Mouse (Mus musculus): Measurements from ENCODE around the gene Pcp4.
"Not testable (repeated sequence)": the region's sequence is repeated elsewhere in the genome, so short reads cannot be mapped to it uniquely, and the experiment has no call there.

Gene Pcp4

DNA sequence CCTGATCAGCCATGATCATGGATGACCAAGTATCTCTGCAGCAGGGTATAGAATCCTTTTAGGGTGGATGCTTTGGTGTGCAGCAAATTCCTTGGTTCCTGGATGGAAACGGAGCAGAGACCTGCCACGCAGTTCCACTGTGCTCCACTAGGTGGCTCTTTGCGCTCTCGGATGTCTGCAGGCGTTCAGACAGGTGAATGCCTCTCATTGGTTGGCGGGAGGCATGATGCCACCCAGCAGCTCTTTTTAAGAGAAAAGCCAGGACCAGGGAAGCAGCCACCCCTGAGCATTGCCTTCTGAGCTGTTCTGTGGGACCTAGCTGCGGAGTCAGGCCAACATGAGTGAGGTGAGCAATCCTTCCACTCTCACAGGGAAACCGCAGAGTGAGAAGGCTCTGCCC, at the start of gene Pcp4:
Pcp4 (plus strand) TSS at position 162 of the 400 bp plus-strand sequence.
- peak; percentile 57 for DNase-seq

DNA sequence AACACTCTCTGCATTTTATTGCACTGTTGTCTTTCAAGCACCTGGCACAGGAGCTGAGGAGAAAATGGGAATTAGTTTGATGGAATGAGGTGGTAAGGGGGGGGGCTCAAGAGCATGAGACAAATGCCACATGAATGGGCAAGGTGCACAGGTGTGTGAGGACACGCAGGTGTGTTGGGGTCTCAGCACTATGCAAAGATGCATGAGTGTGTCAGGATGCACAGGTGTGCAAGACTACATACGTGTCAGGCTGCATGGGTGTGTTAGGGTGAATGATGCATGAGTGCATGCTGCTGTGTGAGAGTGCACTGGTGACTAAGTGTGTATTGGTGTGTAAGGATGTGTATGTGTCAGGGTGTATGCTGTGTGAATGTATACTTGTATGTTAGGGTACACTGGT, 42.4 kb upstream of the Pcp4 start:
- DNase-seq: no peak

DNA sequence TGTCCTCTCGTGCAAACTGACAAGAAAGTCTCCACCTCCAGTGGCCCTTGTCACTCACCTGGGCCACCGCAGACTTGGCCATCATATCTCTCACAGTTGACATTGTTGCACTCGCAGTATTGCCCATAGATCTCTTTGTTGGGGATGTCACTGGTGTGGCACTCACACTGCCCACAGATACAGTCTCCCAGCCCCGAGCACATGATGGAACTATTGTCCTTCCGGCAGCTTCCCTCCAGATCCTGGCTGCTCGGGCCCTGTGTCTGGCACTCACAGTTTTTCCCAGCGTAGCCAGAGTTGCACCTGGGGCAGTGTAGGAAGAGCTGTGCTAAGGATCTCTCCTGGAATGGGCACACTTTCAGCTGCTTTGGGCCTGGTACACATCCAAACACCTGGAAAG, 40.7 kb upstream of the Pcp4 start:
- DNase-seq: no peak

DNA sequence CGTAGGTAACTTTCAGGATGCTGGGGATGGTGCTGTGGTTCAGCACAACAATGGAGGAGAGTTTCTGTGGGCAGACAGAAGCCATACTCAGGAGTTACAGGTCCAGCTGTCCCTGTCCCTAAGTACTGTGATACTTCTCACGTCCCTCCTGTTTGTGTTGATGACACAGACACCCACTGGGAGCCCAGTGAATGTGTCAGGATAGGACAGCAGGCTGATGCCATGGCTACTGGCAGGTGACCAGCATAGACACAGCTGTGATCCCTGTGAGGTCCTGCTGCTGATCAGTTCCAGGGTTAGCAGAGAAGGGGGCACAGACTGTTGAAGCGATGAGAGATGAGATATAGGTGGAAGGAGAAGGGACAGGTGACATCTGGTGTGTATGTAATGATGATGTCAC, 38.4 kb upstream of the Pcp4 start:
- DNase-seq: no peak

DNA sequence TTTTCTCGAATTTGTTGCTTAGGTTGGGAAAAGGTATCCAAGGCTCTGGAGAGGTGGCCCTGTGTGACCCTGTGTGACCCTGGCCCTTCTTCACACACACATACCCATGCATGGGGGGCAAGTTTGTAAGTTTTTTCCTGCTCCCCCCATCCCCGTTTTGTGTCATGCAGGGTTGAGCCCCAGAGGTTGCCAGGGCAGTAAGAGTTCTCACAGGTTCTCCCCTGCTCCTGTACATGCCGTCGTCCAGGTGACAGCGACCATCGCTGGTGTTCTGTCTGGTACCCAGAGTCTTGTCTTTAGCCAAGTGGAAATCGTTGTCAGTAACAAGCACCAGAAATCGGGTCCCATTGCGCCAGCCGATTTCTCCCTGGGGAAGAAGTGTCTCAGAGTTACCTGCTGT, 34.1 kb upstream of the Pcp4 start:
- DNase-seq: no peak

DNA sequence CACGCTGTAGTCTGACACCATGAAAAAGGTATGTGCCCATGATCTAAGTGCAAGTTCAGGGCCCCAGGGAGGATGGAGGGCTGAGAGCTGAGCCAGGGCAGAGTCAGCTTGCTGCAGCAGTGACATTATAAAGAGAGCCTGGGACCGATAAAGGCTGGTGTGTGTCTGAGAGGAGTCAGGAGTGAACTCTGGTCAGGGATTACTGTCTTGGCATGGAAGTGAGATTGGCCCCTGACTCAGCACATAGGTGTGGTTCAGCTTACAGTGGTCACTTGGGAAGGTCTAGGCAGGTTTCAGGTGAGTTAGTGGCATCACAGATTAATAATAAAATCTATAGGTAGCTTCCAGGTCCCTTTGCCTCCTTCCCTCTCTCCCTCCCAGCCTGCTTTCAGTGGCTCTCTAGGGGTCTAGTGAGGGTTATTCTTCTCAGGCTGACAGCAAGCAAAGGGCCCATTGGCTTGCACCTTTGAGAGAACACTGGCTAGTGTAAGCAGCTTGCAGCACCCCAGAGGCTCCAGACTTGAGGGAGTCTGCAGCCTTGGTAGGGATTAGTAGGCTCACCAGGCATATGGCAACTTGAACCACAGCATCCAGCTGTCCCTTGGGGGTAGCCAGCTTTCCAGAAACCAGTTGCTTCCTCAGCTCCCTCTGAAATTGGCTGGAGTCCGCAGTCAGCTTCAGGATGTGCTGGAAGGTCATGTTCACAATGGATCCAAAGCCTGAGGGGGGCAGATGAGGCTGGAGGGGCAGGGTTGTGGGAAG, 33.2 kb upstream of the Pcp4 start:
- DNase-seq: no peak

DNA sequence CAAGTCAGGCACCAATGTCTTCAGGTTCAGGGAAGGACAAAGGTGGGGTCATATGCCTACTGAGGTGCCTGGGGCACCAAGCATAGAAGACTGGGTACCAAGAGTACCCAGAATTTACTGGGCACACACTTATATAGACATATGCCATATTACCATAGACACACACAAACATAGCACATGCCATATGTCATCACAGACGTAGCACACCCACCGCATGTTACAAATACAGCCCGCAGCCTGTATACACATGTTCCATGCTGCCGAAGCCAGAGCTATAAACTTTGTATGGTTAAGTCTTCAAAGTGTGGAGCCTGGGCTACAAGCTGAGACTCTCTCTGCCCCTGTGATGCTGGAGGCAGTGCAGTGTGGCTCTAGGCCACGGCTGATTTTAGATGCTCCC, 28.5 kb upstream of the Pcp4 start:
- DNase-seq: no peak

DNA sequence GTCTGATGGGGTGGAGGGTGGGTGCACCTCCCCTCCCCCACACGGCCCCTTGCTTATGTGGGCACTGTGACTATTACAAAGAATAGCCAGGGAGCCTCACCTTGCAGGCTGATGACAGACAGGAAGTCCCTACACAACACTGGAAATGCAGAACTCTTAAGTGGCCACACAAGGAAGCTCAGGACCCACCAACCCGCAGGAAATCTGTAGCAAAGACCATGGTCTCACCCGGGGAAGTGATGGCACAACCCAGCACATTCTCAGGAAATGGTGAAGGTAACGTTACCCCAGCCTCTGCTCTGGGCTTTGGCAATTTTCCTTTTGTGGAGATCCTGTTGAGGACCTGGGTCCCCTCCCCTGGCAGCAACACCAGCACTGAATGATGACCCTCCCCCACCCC, 27.7 kb upstream of the Pcp4 start:
- no peak for DNase-seq

DNA sequence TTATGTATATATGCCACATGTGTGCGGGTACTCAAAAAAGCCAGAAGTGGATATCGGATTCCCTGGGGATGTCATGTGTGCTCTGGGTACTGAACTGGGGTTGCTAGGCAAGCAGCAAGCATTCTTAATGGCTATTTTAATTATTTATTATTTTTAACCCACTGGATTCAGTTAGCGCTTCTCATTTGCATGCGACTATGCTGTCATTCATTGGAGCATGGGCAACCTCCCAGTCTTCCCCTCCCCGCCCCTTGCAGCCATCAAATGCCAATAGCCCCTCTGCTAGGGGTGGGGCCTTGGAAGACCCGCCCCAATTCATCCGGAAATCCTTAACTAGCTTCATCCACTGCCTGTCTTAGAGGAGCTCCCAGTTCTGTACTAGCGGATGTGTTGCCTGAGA, 26.5 kb upstream of the Pcp4 start:
- DNase-seq: no peak

DNA sequence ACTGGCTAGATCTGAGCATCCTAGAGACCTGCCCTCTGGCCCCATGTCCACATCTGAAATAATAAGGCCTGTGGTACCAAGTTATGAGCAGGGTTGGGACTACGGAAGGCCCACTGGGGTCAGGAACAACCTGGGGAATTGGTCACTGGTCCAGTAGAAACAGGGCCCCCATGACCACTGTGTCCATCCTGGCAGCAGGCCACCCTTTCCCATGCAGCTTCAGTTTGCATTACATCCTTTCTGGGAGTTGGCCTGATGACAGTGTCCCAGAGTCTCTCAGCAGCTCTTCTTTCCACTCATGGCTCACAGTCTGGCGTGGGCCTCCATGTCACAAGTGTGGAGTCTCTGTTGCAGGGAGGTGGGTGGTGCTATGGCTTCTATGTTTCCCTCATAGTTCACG, 25.6 kb upstream of the Pcp4 start:
- DNase-seq: no peak

DNA sequence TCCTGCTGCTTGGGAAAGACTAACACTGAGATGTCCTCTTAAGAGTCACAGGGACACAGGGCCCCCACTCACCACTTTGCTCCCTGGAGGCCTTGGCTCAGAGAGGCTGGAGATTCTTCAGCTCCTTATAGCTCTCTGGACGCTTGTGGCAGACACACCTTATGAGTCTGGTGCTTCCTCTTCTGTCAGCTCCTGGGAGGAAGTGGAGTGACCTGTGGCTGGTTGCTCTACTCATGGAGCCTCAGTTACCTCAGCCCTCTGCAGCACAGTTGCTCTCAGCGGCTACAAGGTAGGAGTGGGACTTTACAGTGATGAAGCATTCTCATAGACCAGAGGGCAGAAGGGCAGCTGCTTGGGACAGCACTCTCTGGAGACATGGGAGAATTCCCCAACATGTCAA, 23.9 kb upstream of the Pcp4 start, which contains the start of gene Itgb2l:
Itgb2l (minus strand) TSS at position 152 of the 400 bp plus-strand sequence.
- DNase-seq: no peak

DNA sequence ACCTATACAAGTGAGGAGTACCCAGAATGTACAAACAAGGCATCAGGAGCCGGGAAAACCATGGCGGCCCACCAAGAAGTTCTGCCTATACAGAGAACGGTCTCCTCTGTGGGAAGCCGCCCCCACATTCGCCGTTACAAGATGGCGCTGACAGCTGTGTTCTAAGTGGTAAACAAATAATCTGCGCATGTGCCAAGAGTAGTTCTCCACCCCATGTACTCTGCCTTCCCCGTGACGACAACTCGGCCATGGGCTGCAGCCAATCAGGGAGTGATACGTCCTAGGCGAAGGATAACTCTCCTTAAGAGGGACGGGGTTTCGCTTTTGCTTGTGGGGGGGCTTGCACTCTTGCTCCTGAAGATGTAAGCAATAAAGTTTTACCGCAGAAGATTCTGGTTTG, 16.5 kb upstream of the Pcp4 start:
- not testable (repeated sequence) for DNase-seq

DNA sequence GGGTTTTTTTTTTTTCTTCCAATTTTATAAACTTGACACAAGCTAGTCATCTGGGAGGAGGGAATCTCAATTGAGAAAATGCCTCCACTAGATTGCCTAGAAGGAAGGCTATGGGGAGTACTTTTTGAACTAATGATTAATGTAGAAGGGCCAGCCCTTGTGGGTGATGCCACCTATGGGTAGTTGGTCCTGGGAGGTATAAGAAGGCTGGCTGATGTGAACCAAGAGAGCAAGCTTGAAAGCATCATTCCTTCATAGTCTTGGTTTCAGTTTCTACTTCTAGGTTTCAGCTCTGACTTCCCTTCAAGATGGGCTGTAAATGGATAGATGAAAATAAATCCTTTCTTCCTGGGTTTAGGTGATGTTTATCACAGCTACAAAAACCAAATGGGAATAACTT, 13.3 kb upstream of the Pcp4 start:
- no peak for DNase-seq

DNA sequence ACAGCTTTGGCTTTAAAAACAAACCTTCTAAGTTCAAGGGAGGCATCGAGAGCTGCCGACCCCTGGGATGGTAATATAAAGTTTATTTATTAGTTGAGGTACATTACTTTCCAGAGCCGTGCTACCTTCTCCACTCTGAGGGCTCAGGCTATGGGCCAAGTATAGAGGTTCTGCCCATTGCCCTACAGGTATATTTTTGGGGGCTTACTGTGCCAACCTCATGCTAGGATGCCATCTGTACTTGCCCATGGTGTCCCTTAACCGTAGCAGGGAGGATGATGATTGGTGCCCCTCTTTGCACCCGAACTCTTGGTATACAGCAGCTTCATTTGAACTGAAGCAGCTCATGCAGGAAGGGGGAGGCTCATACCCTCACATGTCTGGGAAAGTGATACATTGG, 9.8 kb upstream of the Pcp4 start:
- no peak for DNase-seq

DNA sequence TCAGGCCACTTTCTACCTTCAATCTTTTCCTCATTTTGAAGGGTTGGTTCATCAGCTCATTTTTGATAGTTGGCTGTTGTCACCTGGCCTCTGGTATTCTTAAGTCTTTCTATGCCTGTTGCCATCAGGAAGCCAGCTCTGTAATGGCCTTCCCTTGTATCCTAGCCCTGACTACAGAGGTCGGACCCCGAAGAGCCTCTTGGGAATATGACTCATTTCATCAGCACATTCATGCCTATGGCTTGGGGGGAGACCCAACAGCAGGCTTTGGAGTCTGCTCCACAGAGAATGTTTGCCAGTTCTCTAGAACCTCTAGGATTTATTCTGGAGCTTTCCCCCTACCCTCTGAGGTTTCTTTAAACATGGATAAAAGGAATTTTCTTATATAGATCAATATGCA, 8.1 kb upstream of the Pcp4 start:
- no peak for DNase-seq

DNA sequence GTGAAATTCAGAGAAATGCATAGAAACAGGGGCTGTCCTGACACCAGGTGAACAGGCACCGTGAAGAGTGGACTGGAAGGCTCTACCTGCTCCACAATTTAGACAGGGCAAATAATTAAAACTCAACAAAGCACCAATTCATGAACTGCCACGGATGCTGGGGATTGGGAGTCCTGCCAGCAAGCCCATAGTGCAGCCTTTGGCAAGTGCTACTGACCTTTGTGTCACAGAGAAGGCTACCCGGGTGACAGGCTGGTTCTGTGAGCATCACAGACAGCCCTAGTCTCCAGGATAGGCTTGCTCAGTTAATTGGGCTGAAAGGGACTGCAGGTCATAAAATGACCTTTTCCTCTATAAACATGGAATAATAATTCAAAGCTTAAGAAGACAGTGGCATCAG, 6.6 kb upstream of the Pcp4 start:
- no peak for DNase-seq

DNA sequence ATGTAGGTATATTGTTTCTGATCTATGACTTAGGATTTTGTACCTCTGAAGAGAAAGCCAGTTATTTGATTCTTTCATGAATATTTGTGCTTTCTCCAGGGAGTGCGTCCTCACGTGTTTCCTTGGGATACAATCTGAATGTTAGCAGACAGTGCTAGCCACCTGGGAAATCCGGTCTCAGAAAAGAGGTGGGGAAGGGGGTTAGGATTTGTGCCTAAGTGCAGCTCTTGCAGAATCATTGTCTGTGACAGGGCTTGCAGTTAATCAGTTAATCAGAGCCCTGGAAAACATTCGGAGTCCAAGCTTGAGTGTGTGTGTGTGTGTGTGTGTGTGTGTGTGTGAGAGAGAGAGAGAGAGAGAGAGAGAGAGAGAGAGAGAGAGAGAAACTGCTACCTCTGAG, 605 bp downstream of the Pcp4 start:
- DNase-seq: no peak

DNA sequence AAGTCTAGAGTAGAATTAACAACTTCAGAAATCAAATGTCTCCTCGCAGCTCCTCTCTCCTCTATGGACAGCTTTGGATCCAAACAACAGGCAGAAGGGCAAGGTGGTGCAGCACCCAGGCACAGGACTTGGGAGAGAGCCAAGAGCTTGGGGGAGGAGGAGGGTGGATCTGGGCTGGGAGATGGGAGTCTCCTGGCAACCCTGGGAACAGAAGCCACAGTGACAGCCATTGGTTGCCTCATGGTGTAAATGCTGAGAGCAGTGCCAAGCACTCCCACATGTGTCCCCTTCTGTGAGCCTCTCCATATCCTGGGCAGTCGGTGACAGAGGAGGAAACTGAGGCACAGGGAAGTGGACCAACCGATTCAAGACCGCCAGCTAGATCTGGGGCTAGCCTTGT, 1.3 kb downstream of the Pcp4 start:
- no peak for DNase-seq

DNA sequence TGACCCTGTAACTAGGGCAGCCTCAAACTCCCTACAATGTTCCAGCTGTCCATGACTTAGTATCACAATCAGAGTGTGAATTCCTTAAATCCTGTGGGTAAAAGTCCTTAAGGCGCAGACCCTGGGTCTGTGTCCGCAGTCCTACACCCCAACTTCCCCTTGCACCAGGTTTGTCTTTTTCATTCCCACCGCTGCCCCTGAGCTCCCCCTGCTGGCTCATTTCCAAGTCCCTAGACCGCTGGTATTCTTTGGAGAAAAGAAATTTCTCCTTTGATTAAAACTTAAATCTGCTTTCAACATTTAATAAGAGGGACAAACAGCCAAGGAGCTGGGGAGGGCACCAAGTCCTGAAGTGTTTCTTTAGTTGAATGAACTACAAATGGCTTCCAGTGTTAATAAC, 2.2 kb downstream of the Pcp4 start:
- DNase-seq: peak; percentile 10

DNA sequence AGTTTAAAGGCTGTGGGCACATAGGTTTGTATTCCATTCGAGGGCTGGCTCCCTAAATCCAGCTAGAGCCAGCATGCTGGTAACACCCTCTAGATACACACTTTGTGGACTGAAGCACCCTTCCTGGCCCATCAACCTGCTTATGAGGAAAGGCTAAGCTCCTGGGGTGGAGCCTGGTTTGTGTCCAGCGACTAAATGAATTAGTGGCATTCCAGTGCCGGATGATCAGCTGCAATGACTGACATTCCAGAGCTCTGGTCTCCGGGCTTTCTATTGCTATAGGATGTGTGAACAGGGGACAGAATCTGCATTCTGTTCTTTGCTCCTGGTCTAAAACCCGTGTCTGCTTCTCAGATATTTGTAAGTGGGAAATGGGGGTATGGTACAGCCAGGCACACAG, 5.0 kb downstream of the Pcp4 start:
- DNase-seq: no peak

DNA sequence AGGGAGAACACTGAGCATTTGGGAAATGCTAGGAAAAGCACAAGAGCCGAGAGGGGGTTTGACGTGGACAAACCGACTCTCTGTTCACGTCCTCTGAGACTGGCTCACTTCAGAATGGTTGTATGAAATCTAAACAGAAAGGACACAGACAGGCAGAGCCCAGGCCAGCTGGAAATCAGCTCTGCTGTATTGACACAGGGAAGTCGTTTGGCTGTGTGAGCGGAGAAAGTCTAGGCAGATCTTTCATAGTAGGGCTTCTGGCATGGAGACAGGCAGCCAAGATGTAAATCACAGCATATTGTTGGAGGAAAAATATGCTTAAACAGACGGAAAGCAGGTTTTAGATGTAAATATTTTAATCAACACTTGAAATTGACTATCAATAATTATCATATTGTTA, 5.4 kb downstream of the Pcp4 start:
- DNase-seq: no peak

DNA sequence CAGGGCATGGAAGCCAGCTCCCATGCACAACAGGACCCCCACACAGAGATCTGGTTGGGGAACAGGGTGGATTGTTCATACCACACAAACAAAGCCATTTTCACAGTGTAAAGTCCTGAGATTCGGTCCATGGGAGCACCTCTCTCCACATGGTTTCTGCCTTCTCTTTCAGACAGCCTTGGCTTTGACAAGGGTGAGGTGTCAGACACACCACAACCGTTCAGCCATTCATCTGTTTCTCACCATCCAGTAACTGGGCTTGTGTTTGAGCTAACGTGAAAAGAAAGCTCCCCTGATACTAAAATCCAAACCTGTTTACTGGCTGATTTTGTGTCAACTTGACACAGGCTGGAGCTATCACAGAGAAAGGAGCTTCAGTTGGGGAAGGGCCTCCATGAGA, 6.8 kb downstream of the Pcp4 start:
- no peak for DNase-seq

DNA sequence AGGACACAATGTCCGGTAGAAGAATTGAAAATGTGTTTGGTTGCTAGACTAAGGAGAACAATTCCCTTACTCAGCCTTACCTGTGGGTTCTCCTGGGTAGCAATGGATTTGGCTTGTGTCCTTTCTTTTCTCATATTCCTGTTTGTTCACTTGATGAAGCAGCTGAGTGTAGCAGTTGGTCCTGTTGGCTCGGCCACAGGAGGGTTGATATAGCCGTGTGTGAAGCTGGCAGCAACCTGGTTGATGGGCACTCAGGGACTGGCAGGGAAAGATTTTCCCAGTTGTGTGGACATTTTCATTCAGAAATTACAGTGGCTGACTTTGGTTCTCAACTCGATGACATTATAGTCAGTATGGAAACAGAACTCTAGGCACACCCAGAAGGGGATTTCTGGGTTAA, 14.4 kb downstream of the Pcp4 start:
- no peak for DNase-seq

DNA sequence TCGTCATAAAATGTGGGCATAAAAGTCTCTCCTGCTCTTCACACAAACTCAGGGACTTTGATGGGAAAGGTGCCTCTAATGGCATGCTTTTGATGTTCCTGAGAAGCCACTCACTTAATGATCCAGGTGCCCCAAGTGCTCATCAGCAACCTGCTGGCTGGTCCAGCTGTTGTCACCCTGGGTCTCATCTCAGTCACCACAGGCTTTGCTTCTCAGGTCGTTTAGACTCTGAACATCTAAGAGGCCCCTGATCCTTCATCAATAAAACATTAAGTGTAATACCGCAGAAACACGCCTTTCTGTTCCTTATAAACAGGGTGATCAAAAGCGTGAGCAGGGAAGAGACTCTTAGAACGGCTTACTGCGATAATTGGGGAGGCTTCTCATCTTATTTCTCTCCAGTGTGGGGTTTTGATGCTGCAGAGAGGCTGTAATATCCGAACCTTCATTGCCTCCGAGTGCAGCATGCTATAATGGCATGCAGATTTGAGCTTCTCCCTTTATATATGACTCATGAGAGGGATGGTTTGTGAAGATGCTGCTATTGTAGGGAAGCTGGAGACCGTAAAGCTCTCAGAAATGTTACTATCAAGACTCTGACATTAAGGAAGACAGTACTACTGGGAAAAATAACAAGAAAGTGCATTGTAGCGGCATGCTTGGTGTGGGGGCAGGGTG, 19.7 kb downstream of the Pcp4 start:
- DNase-seq: no peak

DNA sequence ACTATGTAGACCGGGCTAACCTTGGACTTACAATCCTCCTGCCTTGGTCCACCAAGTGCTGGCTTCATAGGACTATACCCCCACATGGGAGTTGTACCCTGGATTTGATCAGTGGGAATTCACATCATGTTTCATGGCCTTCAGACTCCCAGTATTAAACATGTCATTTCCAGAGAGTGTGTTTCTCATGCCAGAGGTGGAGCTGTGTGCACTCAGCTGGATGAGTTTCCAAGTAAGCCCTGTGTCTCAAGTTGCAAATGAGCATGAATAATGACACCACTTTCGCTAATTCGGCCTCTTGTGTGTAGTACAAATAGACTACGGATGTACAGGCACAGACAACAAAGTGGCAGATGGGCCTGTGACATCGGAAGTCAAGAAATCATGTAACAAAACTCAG, 20.6 kb downstream of the Pcp4 start:
- no peak for DNase-seq
